Mouse (Mus musculus): ENCODE data around the gene Magea4. TPM values are rescaled to one million over a fixed set of nuclear protein-coding genes. Genes with fewer than 3 reads are reported as not detected.

Gene Magea4
- not detected in 2 replicates for total RNA-seq (2014; rRNA removed)
- polyA plus RNA-seq (2012; rRNA removed), result not detected in 2 replicates

GRCm38 (mm10) chrX:72221717-72222116 lies at the start of gene Magea4:
Gene Magea4 (plus strand): TSS chrX:72222017.
- Histone ChIP-seq H3K4me1 (ENCODE audit: control insufficient read depth, insufficient read depth, low read length) (no peaks in the 10 kb centered on the region), H3K79me2 (ENCODE audit: control insufficient read depth, insufficient read depth, low read length) (no peaks in the 10 kb centered on the region), H3K27ac (replicated peaks; ENCODE audit: insufficient read depth, low read depth, low read length) (no peak within 1 kb of the TSS), H3K9ac (ENCODE audit: low read depth, low read length) (no peak within 1 kb of the TSS), H3K36me3 (ENCODE audit: control insufficient read depth, insufficient read depth, low read length) (no peaks in the 10 kb centered on the region), H3K4me3 (ENCODE audit: insufficient read depth, low read depth, low read length) (no peak within 1 kb of the TSS), H3K27me3 (ENCODE audit: control insufficient read depth, insufficient read depth, low read length) (no peaks in the 10 kb centered on the region)
- TF ChIP-seq CTCF (IDR thresholded peaks at IDR 0.05; ENCODE audit: low read depth, low read length) (no peak), POLR2A (IDR thresholded peaks at IDR 0.05; ENCODE audit: extremely low read depth, insufficient read depth, low read length) (no peak)
- DNase-seq (ENCODE audit: extremely low read depth, low read depth, low spot score), result no peak
- 83% methylated on average over 2 of the region's 2 CpGs for whole genome bisulfite sequencing

- Histone ChIP-seq H3K4me3 (ENCODE audit: insufficient read depth, low read depth, low read length) (no peak overlapping the region), H3K4me1 (ENCODE audit: control insufficient read depth, insufficient read depth, low read length) (no peaks in the 10 kb centered on the region), H3K27ac (replicated peaks; ENCODE audit: insufficient read depth, low read depth, low read length) (no peak overlapping the region), H3K79me2 (ENCODE audit: control insufficient read depth, insufficient read depth, low read length) (no peaks in the 10 kb centered on the region), H3K27me3 (ENCODE audit: control insufficient read depth, insufficient read depth, low read length) (no peaks in the 10 kb centered on the region), H3K9ac (ENCODE audit: low read depth, low read length) (no peak overlapping the region), H3K36me3 (ENCODE audit: control insufficient read depth, insufficient read depth, low read length) (no peaks in the 10 kb centered on the region)
- no peak for TF ChIP-seq POLR2A (IDR thresholded peaks at IDR 0.05; ENCODE audit: extremely low read depth, insufficient read depth, low read length)
- TF ChIP-seq CTCF (IDR thresholded peaks at IDR 0.05; ENCODE audit: low read depth, low read length), result no peak
- DNase-seq (ENCODE audit: extremely low read depth, low read depth, low spot score), result no peak
- WGBS, result 43% methylated on average over 4 of the region's 4 CpGs
Observed at GRCm38 (mm10) chrX:72202944-72203554, 18.8 kb upstream of the Magea4 start.

GRCm38 (mm10) chrX:72270637-72271036 lies 48.8 kb downstream of the Magea4 start:
- Histone ChIP-seq H3K9ac (ENCODE audit: low read depth, low read length) (no peak overlapping the region), H3K4me1 (ENCODE audit: control insufficient read depth, insufficient read depth, low read length) (no peaks in the 10 kb centered on the region), H3K36me3 (ENCODE audit: control insufficient read depth, insufficient read depth, low read length) (no peaks in the 10 kb centered on the region), H3K4me3 (ENCODE audit: insufficient read depth, low read depth, low read length) (no peak overlapping the region), H3K27me3 (ENCODE audit: control insufficient read depth, insufficient read depth, low read length) (no peaks in the 10 kb centered on the region), H3K79me2 (ENCODE audit: control insufficient read depth, insufficient read depth, low read length) (no peaks in the 10 kb centered on the region), H3K27ac (replicated peaks; ENCODE audit: insufficient read depth, low read depth, low read length) (no peak overlapping the region)
- no peak for TF ChIP-seq CTCF (IDR thresholded peaks at IDR 0.05; ENCODE audit: low read depth, low read length)
- TF ChIP-seq POLR2A (IDR thresholded peaks at IDR 0.05; ENCODE audit: extremely low read depth, insufficient read depth, low read length), result no peak
- no peak for DNase-seq (ENCODE audit: extremely low read depth, low read depth, low spot score)
- WGBS, result 88% methylated on average over 11 of the region's 11 CpGs

Other genes starting within 250 kb of the Magea4 start
- not detected in 2 replicates for gene Fate1, start 249.0 kb upstream of the Magea4 start, total RNA-seq (2014; rRNA removed)
- not detected in 2 replicates for gene Fate1, start 249.0 kb upstream of the Magea4 start, polyA plus RNA-seq (2012; rRNA removed)
- not detected in 2 replicates for gene Cnga2, start 230.2 kb upstream of the Magea4 start, total RNA-seq (2014; rRNA removed)
- gene Cnga2, start 230.2 kb upstream of the Magea4 start, polyA plus RNA-seq (2012; rRNA removed), result not detected in 2 replicates
- 0.07 and 0.18 TPM in 2 replicates for gene Gabre, start 52.8 kb downstream of the Magea4 start, total RNA-seq (2014; rRNA removed)
- 0.04 TPM in 2 replicates for gene Gabre, start 52.8 kb downstream of the Magea4 start, polyA plus RNA-seq (2012; rRNA removed)
- gene Magea10, start 164.8 kb downstream of the Magea4 start, total RNA-seq (2014; rRNA removed), result not detected in 2 replicates
- gene Magea10, start 164.8 kb downstream of the Magea4 start, polyA plus RNA-seq (2012; rRNA removed), result not detected in 2 replicates